Mouse (Mus musculus) lung, embryonic 16.5 days (tissue): Measurements from ENCODE around the gene Abcc2. TPM values are rescaled to one million over a fixed set of nuclear protein-coding genes. Genes with fewer than 3 reads are reported as not detected.

Experiments
- ATAC-seq: fragments of 200-750 bp; cut with Nextera tagmentation; 2 replicates; pipeline ENCODE4 v1.8.0; 2017; ENCODE audit warnings: low read depth, mild to moderate bottlenecking, moderate library complexity
- H3K27ac ChIP-seq: fragments of 300-500 bp; sonication (generic); 2 replicates; pipeline ENCODE4 v1.5.1; 2014; ENCODE audit warnings: mild to moderate bottlenecking, control low read depth, low read length
- H3K27me3 ChIP-seq: fragments of 300-500 bp; sonication (generic); 2 replicates; pipeline ENCODE4 v1.6.1; 2014; ENCODE audit warnings: low read depth, low read length, mixed read lengths; ENCODE audit not compliant: control insufficient read depth, insufficient read depth
- H3K36me3 ChIP-seq: fragments of 300-500 bp; sonication (generic); 2 replicates; pipeline ENCODE4 v1.6.1; 2014; ENCODE audit warnings: low read length; ENCODE audit not compliant: control insufficient read depth, insufficient read depth
- H3K4me1 ChIP-seq: fragments of 300-500 bp; sonication (generic); replicated peaks from 2 replicates; pipeline ENCODE4 v1.6.1; 2014; ENCODE audit warnings: low read length, mixed read lengths; ENCODE audit not compliant: control insufficient read depth, insufficient read depth
- H3K4me2 ChIP-seq: fragments of 300-500 bp; sonication (generic); 2 replicates; pipeline ENCODE4 v1.6.1; 2014; ENCODE audit warnings: low read depth, low read length, control low read depth
- H3K4me3 ChIP-seq: fragments of 300-500 bp; sonication (generic); 2 replicates; pipeline ENCODE4 v1.5.1; 2014; ENCODE audit warnings: mild to moderate bottlenecking, low read length, control low read depth
- H3K9ac ChIP-seq: fragments of 300-500 bp; sonication (generic); 2 replicates; pipeline ENCODE4 v1.6.1; 2014; ENCODE audit warnings: low read length, control low read depth
- H3K9me3 ChIP-seq: fragments of 300-500 bp; sonication (generic); 2 replicates; pipeline ENCODE4 v1.6.1; 2016; ENCODE audit warnings: low read length; ENCODE audit not compliant: control insufficient read depth
- WGBS: fragments of 180-500 bp; shearing (Covaris S2); extraction: QIAGEN DNeasy Blood & Tissue Kit; methylation state at CpG from one replicate; pipeline ENCODE4 v1.1.7; 2014; 5-methylcytosine and 5-hydroxymethylcytosine counted together
- polyA plus RNA-seq: library from polyadenylated mRNA; unstranded; fragments of >200 nt; fragmentation: Nextera tagmentation; extraction: Ambion mirVana; gene quantifications from 2 replicates; pipeline ENCODE4 v1.2.1, GENCODE M21; 2015

Abcc2 gene
- polyA plus RNA-seq, 1 experiment from 2014 or later, result not detected

DNA sequence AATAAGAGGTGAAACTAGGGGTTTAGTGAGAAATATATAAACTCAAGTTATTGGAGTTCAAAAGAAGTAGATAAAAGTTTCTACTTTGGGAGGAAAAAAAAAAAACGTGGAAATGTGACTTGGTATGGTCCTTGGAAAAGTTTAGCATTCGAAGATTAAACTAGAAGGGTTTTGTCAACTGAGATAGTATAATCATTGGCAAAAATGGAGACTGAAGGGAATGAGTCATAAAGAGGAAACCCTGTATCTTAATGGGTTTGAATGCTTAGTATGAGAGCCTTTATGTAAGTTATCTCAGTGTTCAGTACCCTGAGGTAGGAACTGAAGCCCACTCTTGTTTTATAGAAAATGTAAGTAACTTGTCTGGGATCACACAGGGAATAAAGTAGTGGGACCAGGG lies 27.1 kb upstream of the Abcc2 start:
- H3K27me3 ChIP-seq, result no peaks in the 10 kb centered on the region
- no peak for ATAC-seq
- no peak overlapping the region for H3K4me3 ChIP-seq
- peaks cover 4% of the 10 kb centered on the region for H3K4me1 ChIP-seq
- no peaks in the 10 kb centered on the region for H3K36me3 ChIP-seq
- WGBS, result 66% methylated on average over 2 of the region's 2 CpGs
- no peak overlapping the region for H3K9ac ChIP-seq
- no peaks in the 10 kb centered on the region for H3K9me3 ChIP-seq
- no peak overlapping the region for H3K27ac ChIP-seq
- no peak overlapping the region for H3K4me2 ChIP-seq

DNA sequence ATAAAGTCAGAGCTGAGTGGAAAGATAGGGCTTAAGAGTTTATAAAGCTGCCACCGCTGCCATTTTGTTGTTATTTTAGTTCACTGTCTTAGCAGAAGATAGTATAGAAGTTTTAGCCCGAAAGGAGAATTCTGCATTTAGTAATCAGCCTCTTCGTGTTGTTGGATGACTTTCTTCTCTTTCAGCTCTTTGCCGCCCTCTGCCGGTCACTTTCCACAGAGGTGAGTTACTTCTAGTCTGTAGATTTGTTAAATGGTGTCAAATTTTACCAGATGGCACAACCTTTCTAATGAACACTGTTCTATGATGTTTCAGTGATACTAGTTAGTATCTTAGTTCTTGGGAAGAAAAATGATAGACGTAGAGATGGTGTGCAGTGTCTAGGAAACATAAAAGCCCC lies 21.5 kb upstream of the Abcc2 start:
- H3K4me3 ChIP-seq, result no peak overlapping the region
- no peak overlapping the region for H3K27ac ChIP-seq
- WGBS, result 16% methylated on average over 6 of the region's 6 CpGs
- H3K27me3 ChIP-seq, result no peaks in the 10 kb centered on the region
- H3K4me1 ChIP-seq, result no peaks in the 10 kb centered on the region
- H3K9me3 ChIP-seq, result no peaks in the 10 kb centered on the region
- no peak overlapping the region for H3K9ac ChIP-seq
- no peaks in the 10 kb centered on the region for H3K36me3 ChIP-seq
- no peak for ATAC-seq
- no peak overlapping the region for H3K4me2 ChIP-seq

DNA sequence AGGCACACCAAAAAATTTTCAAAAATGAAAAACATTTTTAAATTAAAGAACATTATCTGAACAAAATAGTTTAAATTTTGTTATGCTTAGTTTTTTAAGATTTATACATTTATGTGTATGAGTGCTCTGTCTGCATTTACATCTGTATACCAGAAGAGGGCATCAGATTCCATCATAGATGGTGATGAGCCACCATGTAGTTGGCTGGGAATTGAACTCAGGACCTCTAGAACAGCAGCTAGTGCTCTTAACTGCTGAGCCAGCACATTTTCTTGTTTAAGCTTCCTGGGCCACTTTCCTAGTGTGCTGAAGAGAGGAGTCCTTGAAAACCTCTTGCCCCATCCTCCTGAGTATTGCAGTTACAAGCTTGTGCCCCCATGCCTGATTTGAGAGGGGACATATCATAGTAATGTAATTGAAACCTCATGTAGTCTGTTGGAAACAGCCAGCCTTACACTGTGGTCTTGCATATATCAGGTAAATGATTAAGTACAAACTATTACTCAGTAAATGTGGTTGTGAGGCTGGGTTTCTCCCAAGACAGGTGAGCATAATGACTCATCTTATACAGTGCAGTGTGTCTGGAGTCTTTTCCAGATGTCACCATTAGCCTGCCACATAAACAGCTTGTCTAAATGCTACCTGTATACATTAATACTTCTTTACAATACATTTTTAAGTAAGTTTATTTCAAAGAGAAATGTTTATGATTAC lies 20.3 kb upstream of the Abcc2 start:
- no peaks in the 10 kb centered on the region for H3K4me1 ChIP-seq
- no peak overlapping the region for H3K4me3 ChIP-seq
- H3K4me2 ChIP-seq, result no peak overlapping the region
- no peak for ATAC-seq
- no peaks in the 10 kb centered on the region for H3K36me3 ChIP-seq
- no peak overlapping the region for H3K9ac ChIP-seq
- no peak overlapping the region for H3K27ac ChIP-seq
- H3K27me3 ChIP-seq, result no peaks in the 10 kb centered on the region
- no peaks in the 10 kb centered on the region for H3K9me3 ChIP-seq

DNA sequence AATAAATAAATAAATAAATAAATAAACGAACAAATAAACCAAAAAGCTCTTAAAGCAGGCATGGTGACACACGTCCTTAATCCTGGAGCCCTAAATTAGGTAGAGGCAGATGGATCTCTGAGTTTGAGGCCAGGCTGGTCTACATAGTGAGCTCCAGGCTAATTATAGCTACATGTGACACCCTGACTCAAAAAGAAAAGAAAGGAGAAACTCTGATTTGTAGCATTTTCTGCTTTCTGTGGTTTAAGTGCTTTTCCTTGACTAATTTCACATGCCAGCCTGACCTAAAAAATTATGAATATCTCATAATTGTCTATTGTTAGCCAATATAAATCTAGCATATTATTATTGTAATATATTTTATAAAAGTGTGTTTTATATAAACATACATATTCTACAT lies 19.6 kb upstream of the Abcc2 start:
- no peaks in the 10 kb centered on the region for H3K9me3 ChIP-seq
- ATAC-seq, result no peak
- WGBS, result 61% methylated on average over 2 of the region's 2 CpGs
- no peak overlapping the region for H3K9ac ChIP-seq
- no peak overlapping the region for H3K4me3 ChIP-seq
- no peaks in the 10 kb centered on the region for H3K27me3 ChIP-seq
- H3K4me2 ChIP-seq, result no peak overlapping the region
- no peak overlapping the region for H3K27ac ChIP-seq
- H3K36me3 ChIP-seq, result no peaks in the 10 kb centered on the region
- H3K4me1 ChIP-seq, result no peaks in the 10 kb centered on the region

DNA sequence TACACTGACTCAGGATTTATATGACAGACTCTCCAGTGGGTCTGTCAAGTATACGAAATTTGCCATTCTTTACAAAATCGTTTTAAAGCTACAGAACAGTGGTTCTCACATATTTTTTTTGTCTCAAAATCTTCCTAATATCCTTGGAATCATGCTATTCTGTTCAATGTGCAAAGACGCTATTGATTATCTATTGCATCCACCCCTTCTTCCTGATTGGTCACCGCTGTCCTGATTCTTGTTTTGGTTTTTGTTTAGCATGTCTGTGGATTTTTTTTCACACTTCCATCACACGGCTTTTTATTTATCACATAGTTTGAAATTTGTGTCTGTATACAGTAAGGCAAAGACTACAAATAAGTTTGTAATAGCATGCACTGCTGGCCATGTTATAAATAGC lies 15.5 kb upstream of the Abcc2 start:
- H3K9me3 ChIP-seq, result no peaks in the 10 kb centered on the region
- WGBS, result 78% methylated on average over 5 of the region's 5 CpGs
- no peak overlapping the region for H3K27ac ChIP-seq
- H3K36me3 ChIP-seq, result 0 out of 2 replicates have a peak, but pooled peaks cover 2% of the 10 kb centered on the region
- no peak for ATAC-seq
- no peaks in the 10 kb centered on the region for H3K4me1 ChIP-seq
- no peak overlapping the region for H3K4me2 ChIP-seq
- no peak overlapping the region for H3K4me3 ChIP-seq
- no peak overlapping the region for H3K9ac ChIP-seq
- no peaks in the 10 kb centered on the region for H3K27me3 ChIP-seq

DNA sequence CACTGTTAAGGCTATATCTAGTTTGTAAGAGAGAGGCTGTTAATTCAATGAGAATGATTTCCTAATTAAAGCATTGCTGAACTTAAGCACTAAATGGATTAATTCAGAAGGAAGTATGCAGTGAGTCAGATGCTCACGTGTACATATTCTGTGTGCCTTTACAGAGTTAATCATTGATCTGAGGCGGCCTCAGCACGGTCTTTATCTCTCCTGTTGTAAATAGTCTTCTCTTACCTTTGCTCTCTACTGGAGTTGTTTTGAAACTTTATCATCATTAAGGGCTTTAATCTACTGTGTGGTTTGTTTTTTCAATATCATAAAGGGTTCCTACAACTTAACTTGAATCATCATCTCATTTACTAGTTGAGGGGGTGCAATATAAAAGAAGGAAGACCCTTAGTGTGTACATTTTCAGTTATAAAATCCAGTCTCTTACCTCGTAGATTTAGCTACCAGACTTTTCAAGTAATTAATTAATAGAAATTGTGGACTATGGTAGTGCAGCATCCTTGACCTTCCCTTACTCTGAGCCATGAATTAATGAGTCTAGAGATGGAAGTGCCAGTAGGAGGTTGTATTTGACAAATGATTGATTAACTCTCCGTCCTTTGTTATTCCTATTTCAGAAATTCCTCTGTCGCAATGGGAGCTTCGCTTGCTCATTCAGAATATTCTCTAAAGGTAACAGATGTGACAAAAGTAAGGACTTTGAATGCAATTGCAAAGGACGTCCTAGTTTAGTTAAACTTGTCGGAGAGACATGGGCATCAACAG lies 14.3 kb upstream of the Abcc2 start:
- no peaks in the 10 kb centered on the region for H3K4me1 ChIP-seq
- H3K36me3 ChIP-seq, result 0 out of 2 replicates have a peak, but pooled peaks cover 2% of the 10 kb centered on the region
- no peak for ATAC-seq
- no peak overlapping the region for H3K4me2 ChIP-seq
- no peak overlapping the region for H3K27ac ChIP-seq
- H3K4me3 ChIP-seq, result no peak overlapping the region
- 50% methylated on average over 9 of the region's 9 CpGs for WGBS
- H3K9ac ChIP-seq, result no peak overlapping the region
- no peaks in the 10 kb centered on the region for H3K27me3 ChIP-seq
- H3K9me3 ChIP-seq, result no peaks in the 10 kb centered on the region

DNA sequence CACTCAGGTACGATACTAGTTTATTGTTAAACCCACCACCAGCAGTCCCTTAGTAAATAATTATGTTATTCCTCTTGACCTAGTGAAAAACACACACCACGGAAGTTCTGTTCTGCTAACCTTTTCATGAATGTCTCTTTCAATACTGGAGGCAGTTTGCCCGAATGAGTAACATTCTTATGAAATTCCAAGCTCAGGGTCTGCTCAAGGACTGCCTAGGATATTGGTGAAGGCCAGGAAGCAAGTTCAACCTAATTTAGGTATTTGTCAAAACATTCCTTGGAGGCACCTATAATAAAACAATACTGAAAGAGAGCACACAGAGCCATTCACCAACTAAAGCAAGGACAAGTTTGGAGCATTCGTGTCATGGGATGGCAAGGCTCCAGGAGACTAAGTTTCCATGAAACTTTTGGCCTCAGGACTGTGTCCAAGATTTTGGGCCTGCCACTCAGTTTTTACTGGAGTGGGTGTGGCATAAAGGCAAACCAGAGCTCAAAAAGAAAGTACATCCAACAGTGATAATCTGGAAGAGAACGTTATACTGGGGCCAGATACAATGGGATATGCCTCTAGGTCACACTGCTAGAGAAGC lies 12.5 kb upstream of the Abcc2 start:
- no peaks in the 10 kb centered on the region for H3K4me1 ChIP-seq
- H3K4me2 ChIP-seq, result no peak overlapping the region
- 0 out of 2 replicates have a peak, but pooled peaks cover 2% of the 10 kb centered on the region for H3K36me3 ChIP-seq
- H3K27me3 ChIP-seq, result no peaks in the 10 kb centered on the region
- 68% methylated on average over 5 of the region's 5 CpGs for WGBS
- ATAC-seq, result no peak
- no peaks in the 10 kb centered on the region for H3K9me3 ChIP-seq
- no peak overlapping the region for H3K9ac ChIP-seq
- H3K4me3 ChIP-seq, result no peak overlapping the region
- no peak overlapping the region for H3K27ac ChIP-seq

DNA sequence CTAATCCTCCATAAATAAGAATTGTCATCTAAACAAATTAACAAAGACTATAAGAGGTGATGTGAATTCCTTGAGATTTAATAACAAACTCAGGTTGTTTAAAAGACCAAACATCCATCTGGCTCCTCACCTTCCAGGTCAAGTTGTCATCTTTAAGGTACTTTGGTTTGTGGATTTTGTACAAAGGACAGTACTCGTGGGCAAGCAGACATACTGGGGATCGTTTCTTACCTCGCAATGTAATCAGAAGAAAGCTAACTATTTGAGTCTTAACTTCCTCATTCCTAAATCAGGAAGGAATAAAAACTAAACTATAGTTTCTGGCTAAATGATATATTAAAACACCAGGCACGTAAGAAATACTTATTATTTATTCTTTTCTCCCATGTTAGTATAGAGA lies 11.4 kb upstream of the Abcc2 start:
- Histone ChIP-seq H3K9ac (no peak overlapping the region), H3K4me1 (no peaks in the 10 kb centered on the region), H3K36me3 (0 out of 2 replicates have a peak, but pooled peaks cover 2% of the 10 kb centered on the region), H3K4me3 (no peak overlapping the region), H3K4me2 (no peak overlapping the region), H3K27me3 (no peaks in the 10 kb centered on the region), H3K27ac (no peak overlapping the region), H3K9me3 (no peaks in the 10 kb centered on the region)
- 64% methylated on average over 4 of the region's 4 CpGs for WGBS
- no peak for ATAC-seq

DNA sequence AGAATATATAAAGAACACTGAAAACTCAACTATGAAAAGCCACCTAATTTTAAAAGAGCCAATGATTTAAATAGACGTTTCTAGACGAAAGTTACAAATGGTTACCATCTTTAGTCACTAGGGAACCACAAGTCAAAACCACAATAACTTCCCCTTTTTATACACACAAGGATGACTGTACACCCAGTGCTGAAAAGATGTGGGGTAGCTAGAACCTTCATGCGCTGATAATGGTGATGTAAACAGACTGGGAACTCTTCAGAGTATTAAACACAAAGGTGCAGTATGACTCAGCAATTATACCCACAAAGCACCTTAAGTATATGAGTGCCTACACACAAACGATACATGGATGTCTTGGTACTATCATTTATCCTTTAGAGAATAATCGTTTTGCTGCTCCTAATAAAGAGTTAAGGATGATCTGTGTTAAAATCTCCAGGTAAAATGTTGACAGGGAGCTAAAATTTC lies 10.5 kb upstream of the Abcc2 start:
- H3K9me3 ChIP-seq, result no peaks in the 10 kb centered on the region
- no peaks in the 10 kb centered on the region for H3K4me1 ChIP-seq
- H3K36me3 ChIP-seq, result 0 out of 2 replicates have a peak, but pooled peaks cover 2% of the 10 kb centered on the region
- no peak overlapping the region for H3K4me3 ChIP-seq
- H3K27ac ChIP-seq, result no peak overlapping the region
- H3K4me2 ChIP-seq, result no peak overlapping the region
- H3K27me3 ChIP-seq, result no peaks in the 10 kb centered on the region
- H3K9ac ChIP-seq, result no peak overlapping the region
- no peak for ATAC-seq
- WGBS, result 81% methylated on average over 5 of the region's 5 CpGs
